Mouse (Mus musculus): ENCODE results near the gene Klc3. TPM values are rescaled to one million over a fixed set of nuclear protein-coding genes. Genes with fewer than 3 reads are reported as not detected.
A peak's percentile ranks its signal among the peaks of the same experiment; 100 is the strongest.

The Klc3 gene
- polyA plus RNA-seq, 1 experiment = 2.3 TPM

DNA sequence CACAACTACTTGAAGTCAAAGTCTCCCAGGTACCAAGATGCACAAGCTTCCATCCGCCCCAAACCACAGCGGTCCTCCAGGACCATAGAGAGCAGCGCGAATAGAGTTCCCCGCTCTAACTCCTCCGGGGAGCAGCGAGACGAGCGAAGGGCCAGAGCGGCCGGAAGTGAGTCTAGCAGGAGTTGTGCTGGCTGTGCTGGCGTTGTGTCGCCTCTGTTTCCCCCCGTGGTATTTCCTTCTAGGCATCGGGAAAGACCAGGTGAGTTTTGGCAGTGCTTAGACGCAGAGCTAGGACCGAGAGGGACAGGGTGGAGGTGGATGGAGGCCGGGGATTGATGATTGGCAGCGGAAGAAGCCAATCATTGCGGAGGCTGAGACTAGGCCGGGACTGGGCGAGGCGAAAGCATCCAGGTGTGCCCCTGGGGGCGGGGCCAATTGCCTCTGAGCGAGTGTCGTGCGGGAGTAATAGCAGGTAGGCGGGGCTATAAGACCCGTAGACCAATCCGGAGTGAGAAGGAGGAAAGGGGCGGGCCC lies 58.9 kb downstream of the Klc3 start:
- no peak for TF ChIP-seq CTCF (IDR thresholded peaks at IDR 0.05; ENCODE audit: extremely low read depth, insufficient read depth, insufficient read length, insufficient replicate concordance)
- no peak for TF ChIP-seq POLR2A (IDR thresholded peaks at IDR 0.05; ENCODE audit: low read depth, low read length)
- H3K4me3 ChIP-seq (ENCODE audit: extremely low read depth, insufficient read depth, insufficient read length) = peak overlapping the region; percentile 92
- under 1% methylated on average over 31 of the region's 31 CpGs for WGBS
- peak overlapping the region; percentile 94 for H3K27ac ChIP-seq (ENCODE audit: insufficient read depth, low read length)
- H3K36me3 ChIP-seq (ENCODE audit: control insufficient read depth, insufficient read depth, low read length) = peaks cover 7% of the 10 kb centered on the region
- DNase-seq (ENCODE audit: low read depth in 1 of 2, low spot score in 2 of 2) = peak; percentile 99
- peaks cover 13% of the 10 kb centered on the region for H3K4me1 ChIP-seq (ENCODE audit: control insufficient read depth, insufficient read depth, insufficient read length)
- H3K27me3 ChIP-seq (ENCODE audit: control insufficient read depth, insufficient read depth, low read length) = peaks cover 9% of the 10 kb centered on the region

Other genes with a start within 250 kb of the Klc3 start
- gene Gipr, start 238.0 kb downstream of the Klc3 start, polyA plus RNA-seq (2012; rRNA removed) = 0.07 and 0.08 TPM in 2 replicates
- 27.4 and 27.9 TPM in 2 replicates for gene Eml2, start 227.7 kb downstream of the Klc3 start, polyA plus RNA-seq (2012; rRNA removed)
- 6.5 and 9.3 TPM in 2 replicates for gene Gpr4, start 191.6 kb downstream of the Klc3 start, polyA plus RNA-seq (2012; rRNA removed)
- 14.7 and 17.7 TPM in 2 replicates for gene Opa3, start 175.8 kb downstream of the Klc3 start, polyA plus RNA-seq (2012; rRNA removed)
- gene Vasp, start 132.3 kb downstream of the Klc3 start, polyA plus RNA-seq (2012; rRNA removed) = 335 and 437 TPM in 2 replicates
- 2.1 and 3.3 TPM in 2 replicates for gene Ppm1n, start 124.0 kb downstream of the Klc3 start, polyA plus RNA-seq (2012; rRNA removed)
- 7.7 and 9.1 TPM in 2 replicates for gene Rtn2, start 121.5 kb downstream of the Klc3 start, polyA plus RNA-seq (2012; rRNA removed)
- gene Fosb, start 94.1 kb downstream of the Klc3 start, polyA plus RNA-seq (2012; rRNA removed) = 1.6 and 1.9 TPM in 2 replicates
- 28.2 and 29.9 TPM in 2 replicates for gene Ercc1, start 59.3 kb downstream of the Klc3 start, polyA plus RNA-seq (2012; rRNA removed)
- 5.8 and 5.9 TPM in 2 replicates for gene Cd3eap, start 44.6 kb downstream of the Klc3 start, polyA plus RNA-seq (2012; rRNA removed)
- gene Ppp1r13l, start 44.4 kb downstream of the Klc3 start, polyA plus RNA-seq (2012; rRNA removed) = 2.2 and 2.5 TPM in 2 replicates
- 51.8 and 62.2 TPM in 2 replicates for gene Ercc2, start 22.1 kb downstream of the Klc3 start, polyA plus RNA-seq (2012; rRNA removed)
- 0.62 and 0.92 TPM in 2 replicates for gene Ckm, start 672 bp upstream of the Klc3 start, polyA plus RNA-seq (2012; rRNA removed)
- 14.6 and 23.4 TPM in 2 replicates for gene Mark4, start 54.7 kb upstream of the Klc3 start, polyA plus RNA-seq (2012; rRNA removed)
- 7.1 and 7.7 TPM in 2 replicates for gene Exoc3l2, start 59.2 kb upstream of the Klc3 start, polyA plus RNA-seq (2012; rRNA removed)
- 8.8 and 13.9 TPM in 2 replicates for gene Bloc1s3, start 104.3 kb upstream of the Klc3 start, polyA plus RNA-seq (2012; rRNA removed)
- gene Trappc6a, start 104.3 kb upstream of the Klc3 start, polyA plus RNA-seq (2012; rRNA removed) = 54.4 and 75.5 TPM in 2 replicates
- gene Nkpd1, start 113.7 kb upstream of the Klc3 start, polyA plus RNA-seq (2012; rRNA removed) = 2.2 and 2.3 TPM in 2 replicates
- 56.2 and 71.0 TPM in 2 replicates for gene Ppp1r37, start 159.0 kb upstream of the Klc3 start, polyA plus RNA-seq (2012; rRNA removed)
- gene Zfp296, start 173.2 kb upstream of the Klc3 start, polyA plus RNA-seq (2012; rRNA removed) = 20.9 and 33.0 TPM in 2 replicates
- gene Gemin7, start 173.5 kb upstream of the Klc3 start, polyA plus RNA-seq (2012; rRNA removed) = 94.7 and 143 TPM in 2 replicates
- gene Clasrp, start 200.4 kb upstream of the Klc3 start, polyA plus RNA-seq (2012; rRNA removed) = 102 and 186 TPM in 2 replicates
- 76.9 and 114 TPM in 2 replicates for gene Relb, start 225.3 kb upstream of the Klc3 start, polyA plus RNA-seq (2012; rRNA removed)